Mouse (Mus musculus): ENCODE data around the gene Fam169b.

GRCm38 (mm10) chr7:68241205-68241604 is 32.4 kb upstream of the Fam169b start:
- no peak for TF ChIP-seq CTCF (IDR thresholded peaks at IDR 0.05; ENCODE audit: borderline replicate concordance, insufficient read depth, low read length)
- no peak for TF ChIP-seq POLR2A (IDR thresholded peaks at IDR 0.05; ENCODE audit: low read depth, low read length)
